Mouse (Mus musculus) cortical plate, adult 2 months (tissue): ENCODE results near the gene 1190005I06Rik. TPM values are rescaled to one million over a fixed set of nuclear protein-coding genes. Genes with fewer than 3 reads are reported as not detected.

Experiments used
- H3K27ac ChIP-seq: fragments of 200-500 bp; 2 replicates; pipeline ENCODE4 v1.5.1; 2012; ENCODE audit warnings: low read length, control low read depth, inconsistent platforms; ENCODE audit not compliant: insufficient read depth
- H3K4me1 ChIP-seq: fragments of 200-500 bp; 2 replicates; pipeline ENCODE4 v1.6.1; 2011; ENCODE audit warnings: low read length; ENCODE audit not compliant: control insufficient read depth, insufficient read depth
- H3K4me3 ChIP-seq: fragments of 200-500 bp; 2 replicates; pipeline ENCODE4 v1.5.1; 2011; ENCODE audit warnings: mild to moderate bottlenecking, low read length, control low read depth; ENCODE audit not compliant: insufficient read depth
- CTCF ChIP-seq: fragments of 200-500 bp; IDR thresholded peaks from 2 replicates; pipeline ENCODE4 v1.5.1; 2011; ENCODE audit warnings: mild to moderate bottlenecking, control low read depth, low read length; ENCODE audit not compliant: insufficient read depth; ENCODE audit errors: extremely low read depth
- POLR2A ChIP-seq: fragments of 200-500 bp; IDR thresholded peaks from 2 replicates; pipeline ENCODE4 v1.6.1; 2011; ENCODE audit warnings: mild to moderate bottlenecking, low read length, control low read depth; ENCODE audit not compliant: insufficient read depth; ENCODE audit errors: extremely low read depth
- polyA plus RNA-seq: library from polyadenylated mRNA; depleted of rRNA; stranded (reverse); fragments of >200 nt; gene quantifications from 2 replicates; pipeline ENCODE4 v1.2.3, GENCODE M21; 2012; rRNA removed

The 1190005I06Rik gene
- polyA plus RNA-seq = 10.8 and 11.0 TPM in 2 replicates

DNA sequence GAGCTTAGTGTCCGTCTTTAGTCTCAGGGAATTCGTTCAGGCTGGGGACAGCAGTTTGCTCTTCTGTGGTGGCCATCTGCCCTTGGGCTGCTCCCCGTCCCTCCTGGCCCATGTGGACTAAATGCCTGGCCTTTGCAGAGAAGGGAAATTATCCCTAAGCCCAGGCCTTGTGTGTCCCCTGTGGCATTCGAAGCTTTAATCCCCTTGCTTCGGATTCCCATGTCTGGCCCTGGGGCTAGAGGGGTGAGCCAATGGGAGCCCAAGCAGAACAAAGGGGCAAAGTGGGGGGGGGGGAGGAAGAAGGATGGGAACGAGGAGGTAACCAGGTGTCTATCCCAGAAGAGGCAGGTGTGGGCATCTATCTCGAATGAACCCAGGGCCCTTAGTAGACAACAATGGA is at the start of gene 1190005I06Rik:
TSS of gene 1190005I06Rik (minus strand) at position 101 of the 400 bp plus-strand sequence.
- no peak for TF ChIP-seq CTCF
- no peak for TF ChIP-seq POLR2A
- Histone ChIP-seq H3K4me3 (no peak within 1 kb of the TSS), H3K4me1 (peaks cover 1% of the 10 kb centered on the region; the same call in 1 of the 2 replicates), H3K27ac (no peak within 1 kb of the TSS)

DNA sequence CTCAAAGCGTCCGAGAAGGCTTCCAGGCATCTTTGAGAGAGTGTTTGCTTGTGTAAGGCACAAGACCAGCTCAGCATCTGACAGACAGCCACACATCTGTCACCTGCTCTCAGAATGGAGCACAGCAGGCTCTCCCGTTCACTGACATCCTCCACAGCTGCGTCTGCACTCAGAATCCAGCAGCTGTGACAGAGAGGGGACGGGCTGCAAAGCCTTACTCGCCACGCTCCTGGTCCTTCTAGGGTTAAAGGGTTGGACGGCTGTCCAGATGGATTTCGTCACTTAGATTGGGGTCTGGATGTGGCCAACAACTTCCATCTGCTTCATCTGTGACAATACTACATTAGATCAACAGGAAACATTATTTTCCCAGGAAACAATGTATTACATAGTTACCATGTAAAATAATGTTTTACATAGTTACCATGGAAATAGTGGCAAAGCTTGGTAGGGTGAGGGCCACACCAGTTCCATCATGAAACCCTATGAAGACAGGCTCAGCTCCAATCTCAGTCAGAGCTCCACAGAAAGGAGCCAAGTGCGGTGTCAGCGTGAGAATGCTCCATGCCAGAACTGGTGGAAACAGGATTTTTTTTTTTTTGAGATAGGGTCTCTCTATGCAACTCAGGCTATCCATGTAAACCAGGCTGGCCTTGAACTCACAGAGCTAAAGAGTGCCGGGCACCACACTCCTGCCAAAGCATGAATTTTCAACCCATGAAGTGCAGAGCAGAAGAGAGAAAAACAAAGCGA is 49.1 kb upstream of the 1190005I06Rik start:
- Histone ChIP-seq H3K27ac (no peak overlapping the region), H3K4me1 (no peaks in the 10 kb centered on the region), H3K4me3 (no peak overlapping the region)
- TF ChIP-seq CTCF (no peak), POLR2A (no peak)

DNA sequence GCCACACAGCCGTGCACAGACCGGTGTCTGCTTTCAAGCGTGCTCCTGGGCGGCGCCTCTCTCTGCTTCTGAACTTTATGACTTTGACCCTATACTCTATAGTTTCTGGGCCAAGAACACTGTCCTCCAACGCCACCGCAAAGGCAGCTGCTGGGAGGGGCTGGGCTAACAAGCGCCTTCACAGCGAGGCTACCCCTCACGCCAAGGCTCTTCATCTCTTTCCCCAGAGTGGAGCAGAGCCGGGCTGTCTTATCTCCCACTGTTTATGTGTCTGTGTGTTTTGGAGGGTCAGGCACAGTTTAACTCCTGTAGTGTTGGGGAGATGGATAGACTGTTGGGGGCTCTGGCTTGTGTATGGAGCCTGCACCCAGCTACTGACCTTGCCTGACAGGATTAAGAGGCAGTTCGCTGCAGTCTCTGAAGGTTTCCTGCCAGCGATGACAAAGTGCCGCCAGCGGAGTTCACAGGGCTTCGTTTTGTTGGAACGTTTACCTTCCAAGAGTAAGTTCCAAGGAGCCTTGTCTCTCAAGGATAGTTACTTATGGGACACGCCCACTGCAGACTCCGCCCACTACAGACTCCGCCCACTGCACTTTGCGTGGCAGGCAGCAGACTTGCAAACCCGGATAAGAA is 46.5 kb upstream of the 1190005I06Rik start:
- Histone ChIP-seq H3K4me1 (no peaks in the 10 kb centered on the region), H3K27ac (no peak overlapping the region), H3K4me3 (no peak overlapping the region)
- no peak for TF ChIP-seq CTCF
- no peak for TF ChIP-seq POLR2A

DNA sequence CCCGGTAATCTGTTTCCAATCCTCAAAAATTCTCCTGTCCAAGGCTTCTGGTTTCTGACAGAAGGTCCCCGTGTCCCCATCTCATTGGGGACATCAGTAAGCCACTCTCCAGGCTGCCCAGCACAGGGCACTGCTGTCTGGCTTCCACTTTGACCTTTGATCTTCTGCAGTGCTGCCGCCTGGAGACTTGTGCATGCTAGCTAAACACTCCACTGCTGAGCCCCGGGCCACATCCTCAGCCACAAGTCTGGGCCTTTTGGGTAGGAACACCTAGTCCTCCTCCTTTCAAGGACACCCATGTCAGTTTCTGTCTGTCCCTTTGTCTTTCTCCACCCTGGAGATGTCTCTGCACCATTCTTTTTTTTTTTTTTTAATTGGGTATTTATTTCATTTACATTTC is 45.5 kb upstream of the 1190005I06Rik start:
- no peak overlapping the region for H3K4me3 ChIP-seq
- TF ChIP-seq POLR2A (no peak), CTCF (no peak)
- no peak overlapping the region for H3K27ac ChIP-seq
- no peaks in the 10 kb centered on the region for H3K4me1 ChIP-seq

DNA sequence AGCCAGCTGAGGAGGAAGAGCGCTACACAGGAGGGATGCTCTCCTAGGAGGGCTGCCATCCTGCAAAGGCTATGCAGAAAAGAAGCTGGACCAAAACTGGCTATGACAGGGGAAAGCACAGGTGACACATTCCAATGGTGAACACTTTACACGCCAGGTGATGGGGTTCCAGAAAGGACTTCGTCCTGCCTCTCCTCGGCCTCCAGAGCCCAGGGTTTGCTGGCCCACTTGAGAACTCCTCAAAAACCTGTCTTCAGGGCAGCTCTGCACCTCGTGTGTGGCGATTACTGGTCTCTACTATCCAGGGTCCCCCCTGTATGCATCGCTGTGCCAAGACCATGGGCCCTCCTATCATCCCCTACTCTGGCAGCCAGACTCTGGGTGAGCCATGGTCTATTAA is 41.1 kb upstream of the 1190005I06Rik start:
- Histone ChIP-seq H3K4me3 (no peak overlapping the region), H3K27ac (no peak overlapping the region), H3K4me1 (no peaks in the 10 kb centered on the region)
- TF ChIP-seq POLR2A = no peak
- no peak for TF ChIP-seq CTCF

DNA sequence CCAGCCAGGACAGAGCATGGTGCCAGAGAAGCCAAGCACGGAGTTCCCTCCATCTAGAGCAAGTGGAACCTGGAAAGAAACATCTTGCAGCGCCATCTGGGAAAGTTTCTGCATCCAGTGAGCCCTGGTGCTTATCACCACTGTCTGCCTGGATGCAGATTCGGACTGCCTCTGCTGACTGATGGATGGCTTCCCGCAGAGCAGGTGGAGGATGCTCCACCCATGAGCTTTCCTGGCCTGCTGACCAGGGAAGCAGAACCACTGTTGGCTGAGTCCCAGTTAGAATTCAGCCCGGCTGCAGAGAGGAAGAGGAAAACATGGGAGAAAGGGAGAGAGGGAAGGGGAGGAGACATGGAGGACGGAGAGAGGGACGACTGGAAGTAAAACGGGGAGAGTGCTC is 40.4 kb upstream of the 1190005I06Rik start:
- no peaks in the 10 kb centered on the region for H3K4me1 ChIP-seq
- no peak overlapping the region for H3K4me3 ChIP-seq
- TF ChIP-seq CTCF (no peak), POLR2A (no peak)
- H3K27ac ChIP-seq = no peak overlapping the region

DNA sequence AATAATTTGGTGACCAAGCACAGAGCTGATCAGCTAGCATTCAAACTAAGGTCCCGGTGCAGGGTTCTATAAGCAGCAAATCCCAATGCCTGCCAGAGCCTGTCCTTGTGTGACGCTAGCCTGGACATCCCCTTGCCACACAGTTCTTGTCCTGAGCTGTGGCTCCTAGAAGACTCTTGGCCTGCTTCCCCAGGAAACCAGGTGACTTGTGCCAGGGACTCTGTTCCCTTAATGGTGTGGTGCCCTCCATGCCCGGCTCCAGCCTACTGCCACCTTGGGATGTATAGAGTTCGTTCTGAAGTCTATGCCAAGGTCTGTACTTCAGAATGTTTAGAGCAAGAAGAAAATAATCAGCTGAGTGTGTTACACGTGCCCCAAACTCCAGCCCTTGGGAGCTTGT is 39.1 kb upstream of the 1190005I06Rik start:
- TF ChIP-seq CTCF = no peak
- no peak for TF ChIP-seq POLR2A
- Histone ChIP-seq H3K4me3 (no peak overlapping the region), H3K27ac (no peak overlapping the region; the same call in 1 of the 2 replicates), H3K4me1 (no peaks in the 10 kb centered on the region)

DNA sequence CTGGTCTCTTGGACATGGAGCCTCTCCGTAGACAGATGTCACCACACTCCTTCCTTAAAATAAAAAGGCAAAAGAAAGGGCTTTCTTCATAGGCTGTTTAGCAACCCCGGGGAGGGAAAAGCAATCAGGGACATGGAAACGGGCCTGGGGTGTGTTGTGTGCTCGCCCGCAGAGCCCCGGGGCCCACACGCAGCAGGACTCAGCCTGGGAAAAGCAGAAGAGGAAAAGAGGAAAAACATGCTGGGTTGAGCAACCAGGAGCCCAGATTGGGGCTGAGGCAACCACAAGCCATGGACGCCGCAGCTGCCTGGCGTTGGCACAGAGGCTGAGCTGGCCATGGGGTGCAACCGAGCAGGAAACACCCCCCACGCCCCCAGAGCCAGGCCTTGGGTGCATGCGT is 38.6 kb upstream of the 1190005I06Rik start:
- no peak overlapping the region for H3K4me3 ChIP-seq
- TF ChIP-seq CTCF = no peak
- TF ChIP-seq POLR2A = no peak
- H3K27ac ChIP-seq = no peak overlapping the region
- no peaks in the 10 kb centered on the region for H3K4me1 ChIP-seq

DNA sequence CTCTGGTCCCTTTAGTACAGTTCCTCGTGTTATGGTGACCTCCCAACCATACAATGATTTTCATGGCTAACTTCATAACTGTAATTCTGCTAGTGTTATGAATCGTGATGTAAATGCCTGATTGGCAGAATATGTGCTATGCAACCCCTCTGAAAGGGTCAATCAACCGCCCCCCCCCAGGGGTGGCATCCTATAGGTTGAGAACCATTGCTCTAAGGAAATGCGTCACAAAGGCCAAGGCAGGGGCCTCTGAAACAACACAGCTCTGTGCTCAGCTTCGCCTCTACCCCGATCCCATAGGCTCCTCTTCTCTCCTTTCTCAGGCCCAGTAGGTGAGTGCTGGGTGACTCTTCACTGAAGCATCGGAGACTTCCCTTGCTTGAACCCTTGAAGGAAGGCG is 38.2 kb upstream of the 1190005I06Rik start:
- TF ChIP-seq CTCF (no peak), POLR2A (no peak)
- no peak overlapping the region for H3K4me3 ChIP-seq
- H3K27ac ChIP-seq = no peak overlapping the region
- H3K4me1 ChIP-seq = no peaks in the 10 kb centered on the region

DNA sequence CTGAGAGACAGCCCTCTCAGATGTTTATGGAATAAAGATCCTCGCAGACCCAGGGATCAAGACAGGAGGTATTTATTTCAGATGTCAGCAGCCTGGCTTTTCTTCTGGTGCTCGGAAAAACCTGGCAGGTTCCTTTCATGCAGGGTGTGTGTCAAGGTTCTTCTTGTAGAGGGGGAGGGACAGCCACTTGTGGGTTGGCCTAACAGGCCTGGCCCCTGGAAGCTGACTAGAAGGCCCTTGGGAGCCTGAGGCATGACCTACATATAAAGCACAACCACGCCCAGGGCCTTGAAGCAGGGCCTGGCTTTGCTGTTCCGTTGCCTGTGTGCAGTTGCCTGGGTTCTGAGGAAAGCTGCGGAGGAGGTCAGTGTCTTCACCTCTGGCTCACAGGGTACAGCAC is 37.7 kb upstream of the 1190005I06Rik start:
- TF ChIP-seq POLR2A (no peak), CTCF (no peak)
- Histone ChIP-seq H3K27ac (no peak overlapping the region), H3K4me1 (no peaks in the 10 kb centered on the region), H3K4me3 (no peak overlapping the region)
